Comparison of ENCODE assay signal across 26 mouse cellular contexts in genomic region chr7:126445104-126445815, GRCm38 (mm10). TPM values are rescaled to one million over a fixed set of nuclear protein-coding genes. Genes with fewer than 3 reads are reported as not detected.
"Had no signal": no experiment of that assay in that cellular context is flagged by ENCODE, and none has a peak within 500 bp of the region (broad histone marks: within the 10 kb centered on the region; RNA-seq: fewer than 3 reads in every experiment).

No protein-coding gene starts in this region.

- H3K9ac ChIP-seq: limb, embryonic 15.5 days; liver, embryonic 14.5 days; liver, postnatal 0 days; lung, embryonic 14.5 days; midbrain, embryonic 12.5 days; midbrain, embryonic 15.5 days; neural tube, embryonic 13.5 days had no signal

- H3K9me3 ChIP-seq: limb, embryonic 15.5 days; midbrain, embryonic 12.5 days; midbrain, embryonic 15.5 days; neural tube, embryonic 13.5 days had no signal

- H3K4me1 ChIP-seq: limb, embryonic 15.5 days; midbrain, embryonic 12.5 days; midbrain, embryonic 15.5 days; neural tube, embryonic 13.5 days had no signal

- ATAC-seq: liver, postnatal 0 days; lung, postnatal 0 days; midbrain, embryonic 15.5 days had no signal

- H3K27ac ChIP-seq: kidney, postnatal 0 days; layer of hippocampus, adult 2 months; limb, embryonic 15.5 days; liver, embryonic 14.5 days; macrophage; midbrain, embryonic 12.5 days; midbrain, embryonic 15.5 days; neural tube, embryonic 13.5 days; stomach, postnatal 0 days had no signal

- H3K4me2 ChIP-seq: limb, embryonic 15.5 days; liver, embryonic 11.5 days; lung, embryonic 14.5 days; midbrain, embryonic 12.5 days; midbrain, embryonic 15.5 days; neural tube, embryonic 13.5 days had no signal

- H3K4me3 ChIP-seq: layer of hippocampus, adult 2 months; limb, embryonic 15.5 days; midbrain, embryonic 12.5 days; midbrain, embryonic 15.5 days; neural tube, embryonic 13.5 days had no signal

- H3K27me3 ChIP-seq: limb, embryonic 15.5 days; midbrain, embryonic 12.5 days; midbrain, embryonic 15.5 days; neural tube, embryonic 13.5 days had no signal

- DNase-seq: kidney, adult 18-20 months; kidney, adult 9 months; kidney, postnatal 25 days; layer of hippocampus, adult 9-11 months; liver, postnatal 0 days; lung, embryonic 14.5 days; retina, postnatal 1 day; right cerebral cortex, postnatal 25 days; thymus, adult 18-20 months; thymus, postnatal 36 days had no signal

RNA-seq across cellular contexts. Expression of gene Atp2a1, which starts 17.6 kb away (rescaled TPM):
- polyA plus RNA-seq: lung, embryonic 14.5 days; macrophage; stomach, embryonic 14.5 days had no signal

RNA-seq across cellular contexts. Expression of gene Cd19, which starts 30.6 kb away (rescaled TPM):
- total RNA-seq: layer of hippocampus, adult 2 months; layer of hippocampus, postnatal 25 days; left cerebral cortex, adult 18-20 months; left cerebral cortex, postnatal 25 days had no signal
- polyA plus RNA-seq: limb, embryonic 11.5 days; liver, embryonic 11.5 days; lung, embryonic 14.5 days; midbrain, embryonic 12.5 days; midbrain, embryonic 15.5 days; stomach, embryonic 14.5 days had no signal
